Mouse (Mus musculus) liver, embryonic 14.5 days (tissue): Measurements from ENCODE around the gene Hoxd4. TPM values are rescaled to one million over a fixed set of nuclear protein-coding genes. Genes with fewer than 3 reads are reported as not detected.

Experiments
- ATAC-seq: fragments of 200-750 bp; cut with Nextera tagmentation; 2 replicates; pipeline ENCODE4 v1.8.0; 2017; ENCODE audit warnings: moderate number of reproducible peaks, mild to moderate bottlenecking, moderate library complexity; ENCODE audit not compliant: insufficient read depth
- DNase-seq, 3 experiments: peaks; one replicate each; pipeline ENCODE4 v3.0.0-alpha.2; 2012 to 2013; ENCODE audit warnings: low read depth in 3 of 3, low spot score in 3 of 3
- H3K27ac ChIP-seq: fragments of 300-500 bp; sonication (generic); 2 replicates; pipeline ENCODE4 v1.5.1; 2014; ENCODE audit warnings: moderate library complexity, mild to moderate bottlenecking, control low read depth, inconsistent platforms
- H3K27me3 ChIP-seq: fragments of 300-500 bp; sonication (generic); 2 replicates; pipeline ENCODE4 v1.6.1; 2014; ENCODE audit warnings: mild to moderate bottlenecking, low read length, moderate library complexity; ENCODE audit not compliant: control insufficient read depth, insufficient read depth
- H3K36me3 ChIP-seq: fragments of 300-500 bp; sonication (generic); replicated peaks from 2 replicates; pipeline ENCODE4 v1.6.1; 2014; ENCODE audit warnings: low read depth; ENCODE audit not compliant: control insufficient read depth, insufficient read depth
- H3K4me1 ChIP-seq, 2 experiments: fragments of 200-500 bp in 1 of 2; fragments of 300-500 bp in 1 of 2; sonication (generic) in 1 of 2; replicated peaks; 2 replicates each; pipeline ENCODE4 v1.6.1; 2012 to 2014; ENCODE audit warnings: antibody characterized with exemption in 1 of 2, inconsistent platforms in 1 of 2, low read length in 1 of 2; ENCODE audit not compliant: control insufficient read depth in 2 of 2, insufficient read depth in 2 of 2
- H3K4me2 ChIP-seq: fragments of 300-500 bp; sonication (generic); 2 replicates; pipeline ENCODE4 v1.6.1; 2014; ENCODE audit warnings: low read depth, mild to moderate bottlenecking, control low read depth, moderate library complexity
- H3K4me3 ChIP-seq, 2 experiments: fragments of 200-500 bp in 1 of 2; fragments of 300-500 bp in 1 of 2; sonication (generic) in 1 of 2; 2 replicates each; pipeline ENCODE4 v1.5.1; 2012 to 2014; ENCODE audit warnings: low read depth in 2 of 2, low read length in 2 of 2, mild to moderate bottlenecking in 2 of 2, control low read depth in 1 of 2, inconsistent platforms in 1 of 2, moderate library complexity in 1 of 2; ENCODE audit not compliant: insufficient read depth in 1 of 2
- H3K9ac ChIP-seq: fragments of 300-500 bp; sonication (generic); replicated peaks from 2 replicates; pipeline ENCODE4 v1.6.1; 2014; ENCODE audit warnings: mild to moderate bottlenecking, control low read depth, moderate library complexity
- H3K9me3 ChIP-seq: fragments of 300-500 bp; sonication (generic); 2 replicates; pipeline ENCODE4 v1.6.1; 2016; ENCODE audit warnings: low read length, mixed read lengths; ENCODE audit not compliant: control insufficient read depth
- CTCF ChIP-seq: IDR thresholded peaks from 2 replicates; pipeline ENCODE4 v1.5.1; 2016; ENCODE audit warnings: antibody characterized with exemption, low read depth, control low read depth
- EP300 ChIP-seq: IDR thresholded peaks from 2 replicates; pipeline ENCODE4 v1.6.1; 2016; ENCODE audit warnings: antibody characterized with exemption, low read depth
- WGBS: fragments of 180-500 bp; shearing (Covaris S2); extraction: QIAGEN DNeasy Blood & Tissue Kit; methylation state at CpG from one replicate; pipeline ENCODE4 v1.1.7; 2014; ENCODE audit not compliant: insufficient replicate concordance; 5-methylcytosine and 5-hydroxymethylcytosine counted together
- polyA plus RNA-seq, 2 experiments: library from polyadenylated mRNA; depleted of rRNA in 1 of 2; stranded (reverse) in 1 of 2; unstranded in 1 of 2; fragments of >200 nt; fragmentation: Nextera tagmentation in 1 of 2; extraction: Ambion mirVana in 1 of 2; gene quantifications; 2 replicates each; pipeline versions ENCODE4 v1.2.1 to v1.2.3; 2012 to 2014

Gene Hoxd4
- polyA plus RNA-seq, 2 experiments = 0.04 TPM; not detected in 1

GRCm38 (mm10) chr2:74732513-74733316, 21.0 kb downstream of the Hoxd4 start:
- ATAC-seq = no peak
- H3K27ac ChIP-seq = no peak overlapping the region
- WGBS = 2% methylated on average over 52 of the region's 52 CpGs
- no peak overlapping the region for H3K9ac ChIP-seq
- no peak for TF ChIP-seq EP300
- TF ChIP-seq CTCF = no peak
- peaks cover 99% of the 10 kb centered on the region for H3K27me3 ChIP-seq
- no peaks in the 10 kb centered on the region for H3K4me1 ChIP-seq
- no peak for DNase-seq
- H3K36me3 ChIP-seq = no peaks in the 10 kb centered on the region
- no peaks in the 10 kb centered on the region for H3K9me3 ChIP-seq
- H3K4me3 ChIP-seq = no peak overlapping the region
- H3K4me2 ChIP-seq = no peak overlapping the region

- WGBS = 1% methylated on average over 14 of the region's 16 CpGs
- ATAC-seq (no peak), DNase-seq (no peak)
- Histone ChIP-seq H3K36me3 (no peaks in the 10 kb centered on the region), H3K4me1 (no peaks in the 10 kb centered on the region), H3K27me3 (peaks cover 99% of the 10 kb centered on the region), H3K9me3 (no peaks in the 10 kb centered on the region), H3K27ac (no peak overlapping the region), H3K4me3 (no peak overlapping the region), H3K4me2 (no peak overlapping the region), H3K9ac (no peak overlapping the region)
- TF ChIP-seq CTCF (no peak), EP300 (no peak)
Measured at GRCm38 (mm10) chr2:74733317-74733661, 21.6 kb downstream of the Hoxd4 start.

GRCm38 (mm10) chr2:74733765-74734164, 22.0 kb downstream of the Hoxd4 start:
- 2% methylated on average over 6 of the region's 6 CpGs for WGBS
- Histone ChIP-seq H3K4me2 (no peak overlapping the region), H3K27me3 (peaks cover 99% of the 10 kb centered on the region), H3K9me3 (no peaks in the 10 kb centered on the region), H3K36me3 (no peaks in the 10 kb centered on the region), H3K4me3 (no peak overlapping the region), H3K27ac (no peak overlapping the region), H3K9ac (no peak overlapping the region), H3K4me1 (no peaks in the 10 kb centered on the region)
- no peak for ATAC-seq
- TF ChIP-seq EP300 (no peak), CTCF (no peak)
- DNase-seq = no peak

GRCm38 (mm10) chr2:74734451-74734850, 22.7 kb downstream of the Hoxd4 start:
- Histone ChIP-seq H3K27me3 (peaks cover 99% of the 10 kb centered on the region), H3K9ac (no peak overlapping the region)
- WGBS = 5% methylated on average over 13 of the region's 13 CpGs

GRCm38 (mm10) chr2:74734996-74735811, 23.5 kb downstream of the Hoxd4 start:
- peaks cover 100% of the 10 kb centered on the region for H3K27me3 ChIP-seq
- H3K4me2 ChIP-seq = no peak overlapping the region
- H3K9ac ChIP-seq = no peak overlapping the region
- no peaks in the 10 kb centered on the region for H3K4me1 ChIP-seq
- ATAC-seq (no peak), DNase-seq (no peak)
- no peaks in the 10 kb centered on the region for H3K36me3 ChIP-seq
- no peak overlapping the region for H3K27ac ChIP-seq
- TF ChIP-seq EP300 (no peak), CTCF (no peak)
- H3K9me3 ChIP-seq = no peaks in the 10 kb centered on the region
- H3K4me3 ChIP-seq = no peak overlapping the region
- WGBS = 8% methylated on average over 27 of the region's 27 CpGs

More at GRCm38 (mm10) chr2:74734451-74734850, 22.7 kb downstream of the Hoxd4 start:
- Histone ChIP-seq H3K4me2 (no peak overlapping the region), H3K9me3 (no peaks in the 10 kb centered on the region), H3K27ac (no peak overlapping the region), H3K36me3 (no peaks in the 10 kb centered on the region), H3K4me1 (no peaks in the 10 kb centered on the region), H3K4me3 (no peak overlapping the region)
- DNase-seq = no peak
- TF ChIP-seq CTCF (no peak), EP300 (no peak)
- ATAC-seq = no peak
